Mouse (Mus musculus) hindbrain, embryonic 14.5 days (tissue): ENCODE data around the gene Wls. TPM values are rescaled to one million over a fixed set of nuclear protein-coding genes. Genes with fewer than 3 reads are reported as not detected.

Source experiments
- ATAC-seq: fragments of 200-750 bp; cut with Nextera tagmentation; 2 replicates; pipeline ENCODE4 v1.8.0; 2017; ENCODE audit warnings: moderate number of reproducible peaks, mild to moderate bottlenecking, moderate TSS enrichment, moderate library complexity; ENCODE audit not compliant: low FRiP score
- DNase-seq: peaks from one replicate; pipeline ENCODE4 v3.0.0-alpha.2; 2015; ENCODE audit warnings: low spot score
- H3K27ac ChIP-seq: fragments of 300-500 bp; sonication (generic); 2 replicates; pipeline ENCODE4 v1.5.1; 2014; ENCODE audit warnings: mild to moderate bottlenecking, moderate library complexity
- H3K27me3 ChIP-seq: fragments of 300-500 bp; sonication (generic); 2 replicates; pipeline ENCODE4 v1.6.1; 2014; ENCODE audit warnings: mild to moderate bottlenecking, low read length, mixed read lengths; ENCODE audit not compliant: control insufficient read depth, insufficient read depth
- H3K36me3 ChIP-seq: fragments of 300-500 bp; sonication (generic); replicated peaks from 2 replicates; pipeline ENCODE4 v1.6.1; 2014; ENCODE audit not compliant: control insufficient read depth, insufficient read depth
- H3K4me1 ChIP-seq: fragments of 300-500 bp; sonication (generic); replicated peaks from 2 replicates; pipeline ENCODE4 v1.6.1; 2014; ENCODE audit warnings: antibody characterized with exemption, low read length, mixed read lengths; ENCODE audit not compliant: control insufficient read depth, insufficient read depth
- H3K4me2 ChIP-seq: fragments of 300-500 bp; sonication (generic); replicated peaks from 2 replicates; pipeline ENCODE4 v1.6.1; 2014; ENCODE audit warnings: mild to moderate bottlenecking, moderate library complexity
- H3K4me3 ChIP-seq: fragments of 300-500 bp; sonication (generic); replicated peaks from 2 replicates; pipeline ENCODE4 v1.5.1; 2014; ENCODE audit warnings: mild to moderate bottlenecking, low read length
- H3K9ac ChIP-seq: fragments of 300-500 bp; sonication (generic); 2 replicates; pipeline ENCODE4 v1.6.1; 2014
- H3K9me3 ChIP-seq: fragments of 300-500 bp; sonication (generic); 2 replicates; pipeline ENCODE4 v1.6.1; 2016; ENCODE audit warnings: low read length; ENCODE audit not compliant: control insufficient read depth
- WGBS: fragments of 180-500 bp; shearing (Covaris S2); extraction: QIAGEN DNeasy Blood & Tissue Kit; methylation state at CpG from one replicate; pipeline ENCODE4 v1.1.7; 2014; 5-methylcytosine and 5-hydroxymethylcytosine counted together
- polyA plus RNA-seq: library from polyadenylated mRNA; unstranded; fragments of >200 nt; fragmentation: Nextera tagmentation; extraction: Ambion mirVana; gene quantifications from 2 replicates; pipeline ENCODE4 v1.2.1, GENCODE M21; 2014

Wls gene
- polyA plus RNA-seq = 87.9 and 98.1 TPM in 2 replicates

GRCm38 (mm10) chr3:159839481-159839880, at the start of gene Wls:
Wls (plus strand) TSS chr3:159839672.
- Histone ChIP-seq H3K36me3 (no peaks in the 10 kb centered on the region), H3K27me3 (no peaks in the 10 kb centered on the region), H3K4me3 (peak within 1 kb of the TSS; percentile 58), H3K4me1 (peaks cover 10% of the 10 kb centered on the region; the same call in 1 of the 2 replicates), H3K27ac (peak within 1 kb of the TSS; percentile 67), H3K9me3 (no peaks in the 10 kb centered on the region), H3K4me2 (peak within 1 kb of the TSS; percentile 87), H3K9ac (peak within 1 kb of the TSS; percentile 60)
- DNase-seq (peak; percentile 65), ATAC-seq (peak; percentile 92)
- 0% methylated on average over 21 of the region's 21 CpGs for WGBS

DNA sequence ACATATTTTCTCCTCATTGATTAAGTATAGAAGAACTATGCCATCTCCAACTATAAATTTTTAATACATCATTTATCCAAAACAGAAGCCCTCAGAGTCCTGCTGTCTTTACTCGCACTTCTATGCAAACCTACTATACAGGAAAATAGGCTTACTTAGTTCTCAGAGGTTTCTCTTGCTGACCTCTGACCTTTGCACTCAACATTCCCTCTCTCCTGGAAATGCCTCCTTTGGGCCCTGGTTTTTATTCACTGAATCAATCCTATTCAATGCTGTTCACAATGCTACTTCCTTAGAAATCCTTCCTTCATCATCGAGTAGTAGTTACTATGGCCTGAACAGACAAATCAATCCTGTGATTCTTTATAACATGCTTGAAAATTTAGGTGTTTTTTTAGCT, 49.7 kb upstream of the Wls start:
- no peak overlapping the region for H3K27ac ChIP-seq
- H3K9me3 ChIP-seq = no peaks in the 10 kb centered on the region
- no peaks in the 10 kb centered on the region for H3K4me1 ChIP-seq
- ATAC-seq (no peak), DNase-seq (no peak)
- no peak overlapping the region for H3K4me3 ChIP-seq
- no peaks in the 10 kb centered on the region for H3K36me3 ChIP-seq
- no peak overlapping the region for H3K4me2 ChIP-seq
- no peaks in the 10 kb centered on the region for H3K27me3 ChIP-seq
- no peak overlapping the region for H3K9ac ChIP-seq
- 16% methylated on average over 2 of the region's 2 CpGs for WGBS

- Histone ChIP-seq H3K9me3 (no peaks in the 10 kb centered on the region), H3K4me1 (no peaks in the 10 kb centered on the region), H3K36me3 (no peaks in the 10 kb centered on the region), H3K4me3 (no peak overlapping the region), H3K27ac (no peak overlapping the region), H3K9ac (no peak overlapping the region), H3K27me3 (no peaks in the 10 kb centered on the region), H3K4me2 (no peak overlapping the region)
- no peak for DNase-seq
- no peak for ATAC-seq
Measured at GRCm38 (mm10) chr3:159831535-159831934, 7.9 kb upstream of the Wls start.

GRCm38 (mm10) chr3:159840002-159840816, 737 bp downstream of the Wls start:
- DNase-seq (peak; percentile 53), ATAC-seq (peak; percentile 75)
- peak overlapping the region; percentile 87 for H3K4me2 ChIP-seq
- peak overlapping the region; percentile 67 for H3K27ac ChIP-seq
- H3K27me3 ChIP-seq = no peaks in the 10 kb centered on the region
- H3K9ac ChIP-seq = peak overlapping the region; percentile 60
- peaks cover 10% of the 10 kb centered on the region; the same call in 1 of the 2 replicates for H3K4me1 ChIP-seq
- peak overlapping the region; percentile 58 for H3K4me3 ChIP-seq
- under 1% methylated on average over 27 of the region's 27 CpGs for WGBS
- no peaks in the 10 kb centered on the region for H3K9me3 ChIP-seq
- no peaks in the 10 kb centered on the region for H3K36me3 ChIP-seq

GRCm38 (mm10) chr3:159840817-159841390, 1.4 kb downstream of the Wls start:
- DNase-seq (no peak), ATAC-seq (no peak)
- Histone ChIP-seq H3K9me3 (no peaks in the 10 kb centered on the region), H3K27ac (no peak overlapping the region; the same call in 1 of the 2 replicates), H3K27me3 (no peaks in the 10 kb centered on the region), H3K4me3 (peak overlapping the region; percentile 58), H3K4me2 (peak overlapping the region; percentile 87), H3K4me1 (peaks cover 10% of the 10 kb centered on the region; the same call in 1 of the 2 replicates), H3K9ac (peak overlapping the region; percentile 60), H3K36me3 (no peaks in the 10 kb centered on the region)
- WGBS = 1% methylated on average over 12 of the region's 12 CpGs

GRCm38 (mm10) chr3:159841458-159841857, 2.0 kb downstream of the Wls start:
- ATAC-seq = no peak
- Histone ChIP-seq H3K27ac (peak overlapping the region; percentile 43; the same call in 1 of the 2 replicates), H3K4me2 (peak overlapping the region; percentile 87), H3K4me1 (peaks cover 10% of the 10 kb centered on the region; the same call in 1 of the 2 replicates), H3K36me3 (no peaks in the 10 kb centered on the region), H3K9ac (peak overlapping the region; percentile 60), H3K4me3 (peak overlapping the region; percentile 58), H3K9me3 (no peaks in the 10 kb centered on the region), H3K27me3 (no peaks in the 10 kb centered on the region)
- peak; percentile 38 for DNase-seq
- whole genome bisulfite sequencing = 20% methylated on average over 3 of the region's 3 CpGs

DNA sequence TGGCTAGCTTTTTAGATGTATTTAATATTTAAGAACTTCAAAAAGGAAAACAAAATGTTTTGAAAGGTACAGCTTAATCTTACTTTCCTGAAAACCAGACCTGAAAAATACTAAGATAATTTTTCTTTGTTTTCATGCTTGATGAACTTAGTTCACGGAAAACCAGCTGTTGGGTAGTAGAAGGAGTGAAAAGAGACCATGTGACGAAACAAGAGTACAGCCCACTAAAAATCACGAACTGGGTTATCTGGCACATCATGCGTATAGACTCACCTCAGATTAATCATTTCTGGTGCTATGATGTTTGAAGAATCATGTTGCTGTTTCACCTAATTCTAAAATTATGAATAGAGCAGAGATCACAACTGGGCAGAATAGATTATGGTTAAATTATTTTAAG, 3.7 kb downstream of the Wls start:
- Histone ChIP-seq H3K36me3 (no peaks in the 10 kb centered on the region), H3K27me3 (no peaks in the 10 kb centered on the region), H3K4me2 (no peak overlapping the region), H3K4me3 (no peak overlapping the region), H3K4me1 (peaks cover 10% of the 10 kb centered on the region; the same call in 1 of the 2 replicates), H3K9me3 (no peaks in the 10 kb centered on the region), H3K9ac (no peak overlapping the region), H3K27ac (no peak overlapping the region)
- no peak for ATAC-seq
- 72% methylated on average over 4 of the region's 4 CpGs for WGBS
- no peak for DNase-seq

DNA sequence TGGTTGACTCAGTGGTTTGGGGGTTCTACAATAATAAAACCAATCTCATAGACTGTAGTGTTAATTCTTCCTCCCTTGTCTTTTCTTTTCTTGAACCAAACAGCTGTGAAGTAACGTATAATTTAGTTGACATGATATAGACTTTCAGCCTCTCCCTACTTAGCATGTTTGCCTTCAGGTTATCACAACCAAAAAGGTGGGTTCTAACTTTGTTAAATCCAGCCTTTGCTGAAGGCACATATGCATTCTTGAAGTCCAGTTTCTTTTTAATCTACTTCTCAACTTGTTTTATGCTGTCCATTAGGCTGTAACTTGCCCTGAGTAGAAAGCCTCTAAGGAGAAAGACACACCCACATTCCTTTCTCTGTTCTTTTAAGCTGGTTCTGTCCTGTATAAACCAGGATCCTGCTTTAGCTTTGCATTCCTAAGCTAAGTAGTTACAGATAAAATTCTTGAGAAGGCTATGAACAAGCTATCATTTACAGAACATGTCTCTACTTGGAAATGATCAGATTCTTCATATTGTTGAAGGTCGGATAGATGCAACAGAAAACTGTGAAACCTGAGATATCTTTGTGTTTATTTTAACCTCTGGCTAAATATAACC, 8.0 kb downstream of the Wls start:
- ATAC-seq (no peak), DNase-seq (no peak)
- no peaks in the 10 kb centered on the region; the same call in 1 of the 2 replicates for H3K27me3 ChIP-seq
- no peaks in the 10 kb centered on the region for H3K4me1 ChIP-seq
- no peaks in the 10 kb centered on the region for H3K9me3 ChIP-seq
- no peaks in the 10 kb centered on the region for H3K36me3 ChIP-seq
- no peak overlapping the region for H3K9ac ChIP-seq
- H3K27ac ChIP-seq = no peak overlapping the region
- 67% methylated on average over 2 of the region's 2 CpGs for WGBS
- no peak overlapping the region for H3K4me3 ChIP-seq
- H3K4me2 ChIP-seq = no peak overlapping the region

DNA sequence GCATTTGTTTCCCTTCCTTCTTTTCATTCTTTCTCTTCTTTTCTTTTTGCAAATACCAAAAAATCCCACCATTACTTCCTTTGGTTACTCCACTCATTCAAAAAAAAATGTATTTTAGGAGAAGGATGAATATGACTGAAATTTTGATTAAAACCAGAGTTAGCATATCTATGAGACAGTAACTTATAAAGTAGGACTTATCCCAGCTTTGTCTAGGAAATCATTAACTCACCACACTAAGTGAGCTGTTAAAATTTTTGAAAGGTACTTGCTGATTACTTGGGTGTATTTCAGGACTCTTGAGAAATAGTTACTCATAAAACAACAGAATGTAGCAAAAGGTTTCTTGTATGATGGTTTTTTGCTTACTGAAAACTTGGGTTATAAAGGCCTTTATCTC, 8.7 kb downstream of the Wls start:
- ATAC-seq (no peak), DNase-seq (no peak)
- no peak overlapping the region for H3K4me2 ChIP-seq

More for the DNA sequence above, 8.7 kb downstream of the Wls start:
- no peak overlapping the region for H3K4me3 ChIP-seq
- no peaks in the 10 kb centered on the region for H3K4me1 ChIP-seq
- no peaks in the 10 kb centered on the region; the same call in 1 of the 2 replicates for H3K27me3 ChIP-seq
- no peak overlapping the region for H3K9ac ChIP-seq
- H3K36me3 ChIP-seq = no peaks in the 10 kb centered on the region
- H3K27ac ChIP-seq = no peak overlapping the region
- H3K9me3 ChIP-seq = no peaks in the 10 kb centered on the region
